Mouse (Mus musculus): Measurements from ENCODE around the gene Lmo3.
A peak's percentile ranks its signal among the peaks of the same experiment; 100 is the strongest.

The Lmo3 gene

DNA sequence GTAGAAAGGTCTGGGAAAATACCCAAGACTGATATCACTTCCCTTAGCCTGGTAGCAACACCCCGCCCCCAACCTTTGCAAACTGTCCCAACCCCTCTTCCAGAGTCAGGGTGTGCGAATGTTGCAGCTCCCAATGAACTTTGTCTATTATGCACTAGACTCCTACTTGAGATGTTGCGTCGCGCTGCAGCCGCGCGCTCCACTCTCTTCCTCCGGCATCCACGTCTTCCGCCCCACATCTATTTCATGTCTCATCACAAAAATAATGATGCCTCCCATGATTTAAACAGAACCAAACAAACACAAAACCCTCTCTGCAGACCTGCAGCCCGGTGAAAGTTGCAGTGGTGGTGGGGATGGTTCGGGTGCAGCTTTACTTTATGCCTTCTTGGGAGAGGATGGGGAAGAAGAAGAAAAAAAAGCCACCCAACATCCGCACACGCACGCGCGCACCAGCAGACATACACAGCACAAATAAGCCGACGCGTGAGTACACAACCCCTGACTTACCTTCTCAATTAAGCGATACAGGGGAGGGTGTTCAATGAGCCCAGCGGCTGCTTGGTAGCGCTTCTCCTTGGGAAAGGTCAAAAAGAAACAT is 159.7 kb downstream of the Lmo3 start:
- DNase-seq = no peak

DNA sequence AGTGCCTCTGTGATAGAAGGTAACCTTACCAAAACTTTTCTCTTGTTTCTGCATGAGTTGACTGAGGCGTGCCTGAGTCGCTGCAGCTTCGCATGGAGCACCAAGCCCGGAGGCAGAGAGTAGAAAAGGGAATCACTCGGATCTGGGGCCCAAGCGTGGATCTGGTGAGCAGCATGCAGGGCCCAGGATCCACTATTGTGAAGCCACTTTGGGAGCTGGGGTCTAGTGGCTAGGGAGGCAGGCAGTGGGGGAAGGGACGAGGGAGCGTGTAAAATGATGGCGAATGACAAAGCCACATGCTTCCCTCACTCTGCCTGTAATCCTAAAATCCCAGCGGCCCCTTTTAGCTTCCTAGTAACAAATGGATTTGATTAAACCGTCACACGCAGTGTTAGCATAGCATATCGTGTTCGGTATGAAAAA is 160.6 kb downstream of the Lmo3 start:
- DNase-seq = no peak

DNA sequence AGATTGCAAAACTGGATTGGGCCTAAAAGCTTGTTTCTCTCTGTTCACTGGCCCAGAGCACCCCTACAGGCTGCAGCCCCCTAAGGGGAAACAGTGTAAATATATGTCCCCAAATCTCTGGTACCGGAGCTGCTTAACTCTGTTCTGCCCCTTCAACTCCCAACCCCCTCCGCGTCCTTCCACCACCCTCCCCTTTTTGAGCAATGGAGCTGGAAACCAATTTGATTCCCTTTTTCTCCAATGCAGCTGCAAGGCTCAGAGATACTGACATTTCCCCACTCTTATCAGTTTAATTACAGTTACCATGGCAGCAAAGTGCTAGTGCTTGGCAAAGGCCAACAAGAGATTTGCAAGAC is 161.3 kb downstream of the Lmo3 start:
- no peak for DNase-seq

DNA sequence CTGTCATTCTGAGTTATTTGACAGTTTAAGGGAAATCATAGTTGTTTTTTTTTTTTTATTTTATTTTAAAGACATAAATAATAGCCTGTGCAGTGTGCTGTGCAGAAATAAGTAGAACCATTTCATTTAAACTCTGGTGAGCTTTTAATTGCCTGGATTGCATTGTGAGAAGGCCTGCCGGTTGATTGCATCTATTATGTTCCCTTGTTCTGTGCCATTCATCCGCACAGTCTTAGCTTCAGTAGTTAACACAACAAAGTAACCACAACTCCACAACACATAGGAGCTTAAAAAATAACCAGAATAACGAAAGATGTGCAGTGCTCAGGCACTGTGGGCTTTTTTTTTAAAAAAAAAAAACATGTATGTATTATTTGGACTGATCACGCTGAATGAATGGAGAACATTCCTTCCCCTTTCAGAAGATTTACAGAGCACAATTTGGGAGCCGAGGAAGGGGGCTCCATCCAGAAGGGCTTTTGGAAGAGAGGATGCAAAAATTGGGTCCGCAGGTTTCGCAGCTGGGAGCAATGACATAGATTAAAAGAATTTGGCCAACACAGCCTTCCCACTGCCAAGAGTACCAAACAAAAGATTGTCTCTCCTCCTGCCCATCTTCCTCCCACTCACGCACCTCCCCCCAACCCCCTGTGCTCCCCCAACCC is 161.8 kb downstream of the Lmo3 start:
- DNase-seq = no peak

DNA sequence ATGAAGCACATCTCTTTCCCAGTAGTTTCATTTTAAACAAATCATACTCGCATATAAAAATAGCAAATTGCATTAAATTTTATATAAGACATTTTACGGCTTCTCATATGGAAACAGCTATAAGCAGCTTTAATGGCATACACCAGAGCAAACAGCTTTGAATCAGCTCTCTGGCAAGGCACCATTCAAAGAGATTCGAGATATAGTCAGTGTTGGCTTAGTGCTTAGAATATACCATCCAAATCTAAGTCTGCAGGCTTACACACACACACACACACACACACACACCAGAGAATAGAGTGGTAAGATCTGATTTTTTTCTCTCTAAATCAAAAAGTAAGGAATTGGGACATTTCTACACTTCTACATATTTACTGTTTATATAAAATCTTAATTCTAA is 169.7 kb downstream of the Lmo3 start:
- DNase-seq = no peak

DNA sequence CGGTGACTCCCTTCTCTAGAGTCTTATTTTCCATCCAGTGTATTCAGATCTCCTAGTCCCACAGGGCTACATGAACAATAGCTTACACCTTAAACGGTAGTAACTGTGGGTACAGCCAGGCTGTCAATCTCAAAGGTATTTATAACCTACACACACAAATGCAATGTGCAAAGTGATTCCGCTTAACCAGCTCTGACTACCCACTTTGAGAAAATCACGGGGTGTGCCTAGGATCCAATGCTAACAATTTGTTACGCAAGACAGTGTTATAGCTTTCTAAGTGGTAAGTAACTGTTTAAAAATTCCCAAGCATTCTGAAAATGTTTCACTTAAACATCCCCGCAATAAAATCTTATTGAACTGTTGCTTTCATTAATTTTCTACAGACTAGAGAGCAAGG is 179.7 kb downstream of the Lmo3 start:
- DNase-seq = no peak

DNA sequence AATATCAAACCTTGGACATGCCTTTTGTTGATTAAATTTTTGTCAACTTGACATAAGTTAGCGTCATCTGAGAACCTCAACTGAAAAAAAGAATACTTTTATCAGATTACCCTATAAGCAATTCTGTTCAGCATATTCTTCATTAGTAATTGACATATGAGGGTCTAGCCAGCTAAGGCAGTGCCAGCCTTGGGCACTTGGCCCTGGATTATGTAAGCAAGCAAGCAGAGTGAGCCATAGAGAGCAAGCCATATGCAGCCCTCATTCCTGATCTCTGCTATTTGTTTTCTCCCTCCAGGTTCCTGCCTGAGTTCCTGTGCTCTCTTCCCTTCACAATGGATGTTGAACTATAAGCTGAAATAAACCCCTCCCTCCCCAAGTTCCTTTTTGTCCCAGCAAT is 182.9 kb downstream of the Lmo3 start:
- DNase-seq = no peak

DNA sequence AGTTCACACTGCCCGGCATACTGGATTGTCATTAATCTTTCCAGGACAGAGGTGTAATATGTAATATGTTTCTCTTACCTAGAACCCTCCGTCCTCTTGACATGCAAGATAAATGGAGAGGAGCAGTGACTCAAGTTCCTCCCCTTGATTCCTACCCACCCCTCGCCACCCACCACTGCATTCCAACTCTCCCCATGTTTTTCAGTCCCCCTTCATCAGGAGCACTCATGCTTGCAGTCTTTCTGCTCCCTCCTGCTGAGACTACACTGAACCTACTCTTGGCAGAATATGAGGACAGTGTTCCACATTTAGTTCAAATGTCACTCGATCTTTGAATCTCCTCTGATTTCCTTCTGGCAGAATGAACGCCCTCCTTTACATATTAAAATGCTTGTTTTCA is 190.7 kb downstream of the Lmo3 start:
- no peak for DNase-seq

DNA sequence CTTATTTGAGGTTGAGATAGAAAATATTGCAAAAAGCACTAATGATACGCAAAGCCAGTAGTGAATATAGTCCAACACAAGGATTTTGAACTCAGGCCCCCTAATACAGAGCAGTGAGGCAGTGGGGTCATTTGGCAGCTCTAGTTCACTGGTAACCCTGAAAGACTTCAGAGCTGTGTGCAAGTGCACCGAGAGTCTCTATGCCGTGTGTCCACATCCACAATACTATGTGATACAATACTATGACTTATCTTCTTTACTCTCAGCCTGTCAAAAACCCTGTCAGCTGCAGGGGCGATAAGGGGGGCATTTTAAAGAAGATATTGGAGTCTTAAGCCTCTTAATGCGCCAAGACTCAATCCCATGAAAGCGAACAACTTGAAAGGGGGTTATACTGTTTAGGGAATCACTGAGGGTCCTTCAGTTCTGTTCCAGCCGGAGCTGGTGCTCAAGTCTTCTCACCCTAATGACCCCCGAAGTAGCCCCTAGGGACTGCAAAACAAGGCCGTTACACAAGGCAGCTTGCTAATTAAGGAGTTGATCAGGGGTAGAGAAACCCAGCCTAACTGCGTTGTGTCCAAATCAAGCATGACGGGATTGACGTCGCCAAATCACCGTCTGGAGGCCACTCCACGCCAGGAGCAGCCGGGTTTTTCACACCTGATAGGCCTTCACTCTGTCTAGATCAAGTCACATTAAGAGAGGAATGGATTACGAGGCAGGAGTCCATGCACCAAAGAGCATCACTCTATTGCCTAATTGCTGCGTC is 193.4 kb downstream of the Lmo3 start:
- DNase-seq = no peak

DNA sequence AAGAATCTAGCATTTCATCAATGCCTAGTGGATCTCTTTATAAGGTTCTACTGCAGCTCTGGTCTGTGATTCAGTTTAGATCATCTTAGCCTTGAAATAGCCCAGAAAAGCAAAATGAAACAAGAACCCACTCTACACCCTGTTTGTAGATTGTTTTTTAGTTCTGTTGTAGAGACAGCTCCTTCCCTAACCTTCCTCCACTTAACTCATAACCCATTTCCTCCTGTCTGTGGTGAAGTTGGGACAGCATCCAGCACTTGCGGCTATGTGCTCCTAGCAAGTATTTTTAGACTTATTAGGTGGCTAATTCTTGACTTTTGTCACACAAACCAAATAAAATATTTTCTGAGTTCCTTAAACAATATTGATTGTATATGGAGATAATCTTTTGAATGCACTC is 198.6 kb downstream of the Lmo3 start:
- no peak for DNase-seq

DNA sequence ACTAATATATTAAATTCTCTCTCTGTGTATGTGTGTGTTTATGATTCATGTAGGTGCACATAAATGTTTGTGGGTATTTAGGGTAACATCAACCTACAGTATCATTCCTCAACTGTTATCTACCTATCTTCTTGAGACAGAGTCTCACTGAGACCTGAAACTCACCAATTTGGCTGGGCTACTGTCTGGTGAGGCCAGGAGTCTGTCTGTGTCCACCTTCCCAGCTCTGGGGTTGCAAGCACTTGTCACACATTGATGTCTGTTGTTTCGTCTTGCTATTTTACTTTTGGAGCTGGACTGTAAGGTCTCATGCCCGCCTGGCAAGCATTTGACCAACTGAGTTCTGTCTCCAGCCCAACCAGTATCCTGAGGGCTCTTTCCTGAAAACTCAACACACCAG is 210.6 kb downstream of the Lmo3 start:
- DNase-seq = no peak

DNA sequence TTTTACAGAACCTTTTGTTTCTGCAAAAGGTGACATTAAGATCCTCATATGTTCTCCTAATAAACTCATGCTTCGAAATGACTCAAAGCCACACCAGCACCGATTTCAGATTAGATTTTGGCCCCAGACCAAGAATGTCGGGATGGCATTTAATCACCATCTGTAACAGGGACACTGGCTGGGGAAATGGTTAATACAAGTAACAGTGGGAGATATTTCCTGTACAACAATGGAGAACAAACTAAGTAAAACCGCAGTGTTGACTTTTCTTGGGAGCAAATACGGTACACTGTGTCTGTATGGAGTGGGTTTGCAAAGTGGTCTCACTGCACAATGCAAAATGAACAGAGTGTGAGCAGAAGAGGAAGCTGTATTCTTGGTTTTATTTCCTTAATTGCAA is 217.7 kb downstream of the Lmo3 start:
- no peak for DNase-seq

DNA sequence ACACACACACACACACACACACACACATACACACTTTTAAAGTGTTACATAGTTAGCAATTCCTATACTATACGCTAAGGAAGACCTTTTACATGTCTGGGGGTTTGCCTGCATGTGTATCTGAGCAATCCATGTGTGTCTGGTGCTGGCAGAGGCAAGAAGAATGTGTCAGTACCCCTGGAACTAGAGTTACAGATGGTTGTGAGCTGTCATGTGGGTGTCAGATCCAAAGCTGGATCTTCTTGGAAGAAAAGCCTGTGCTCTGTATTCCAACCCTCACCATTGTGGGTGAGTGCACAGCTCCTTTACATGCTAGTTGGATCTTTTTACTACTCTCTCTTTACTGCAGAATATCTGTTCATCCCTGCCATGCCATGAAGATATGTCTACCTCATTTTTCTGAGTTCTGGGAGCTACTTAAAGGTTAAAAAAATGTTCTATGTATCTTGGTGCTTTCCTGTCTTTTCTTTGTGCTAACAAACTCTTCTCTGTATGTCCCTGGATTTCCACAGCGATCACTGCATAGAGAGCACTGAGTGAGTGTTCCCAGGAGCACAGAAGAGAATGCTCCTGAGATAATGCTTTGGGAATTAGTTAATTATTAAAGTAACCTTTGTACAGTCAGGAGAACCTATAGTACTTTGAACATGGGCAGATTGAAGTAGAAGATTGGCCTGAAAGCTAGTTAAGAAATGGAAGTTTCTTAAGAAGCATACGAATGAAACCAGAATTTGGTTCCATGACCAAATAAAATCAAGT is 231.0 kb downstream of the Lmo3 start:
- peak; percentile 11 for DNase-seq

DNA sequence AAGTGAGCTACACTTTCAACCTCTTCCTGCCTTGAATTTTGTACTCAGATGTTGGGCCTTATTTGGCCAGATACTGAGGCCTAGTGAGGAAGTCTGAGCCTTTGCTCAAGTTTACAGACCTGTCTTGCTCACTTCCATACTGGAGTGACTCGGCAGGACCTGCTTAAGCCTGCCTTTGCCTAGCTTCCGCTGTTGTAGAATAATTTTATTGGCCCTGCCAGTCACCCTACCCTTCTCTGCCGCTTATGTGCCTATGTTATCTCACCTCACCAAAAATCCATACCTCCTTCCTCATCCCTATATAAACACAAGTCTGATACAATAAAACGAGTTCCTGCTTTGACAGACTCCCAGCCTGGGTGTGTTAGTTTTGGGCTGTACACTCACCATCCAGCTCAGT is 235.2 kb downstream of the Lmo3 start:
- no peak for DNase-seq

DNA sequence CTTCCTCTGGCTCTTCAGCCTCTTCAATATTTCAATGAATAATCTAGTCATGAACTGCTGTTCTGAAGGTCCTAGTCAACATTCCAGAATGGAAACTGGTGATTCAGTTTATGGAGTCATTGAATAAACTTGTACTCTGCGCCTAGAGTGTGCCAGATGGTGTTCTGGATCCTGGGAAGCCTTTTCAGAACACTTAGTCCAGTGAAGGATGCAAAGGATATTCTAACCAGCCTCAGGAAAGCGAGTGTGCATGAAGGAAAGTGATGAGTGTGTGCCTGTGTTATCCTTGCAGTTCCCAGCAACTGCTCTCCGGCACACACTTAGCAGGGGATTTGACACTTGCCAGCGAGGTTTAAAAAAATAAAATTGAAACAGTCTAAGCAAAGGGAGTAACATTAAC is 245.9 kb downstream of the Lmo3 start:
- no peak for DNase-seq

DNA sequence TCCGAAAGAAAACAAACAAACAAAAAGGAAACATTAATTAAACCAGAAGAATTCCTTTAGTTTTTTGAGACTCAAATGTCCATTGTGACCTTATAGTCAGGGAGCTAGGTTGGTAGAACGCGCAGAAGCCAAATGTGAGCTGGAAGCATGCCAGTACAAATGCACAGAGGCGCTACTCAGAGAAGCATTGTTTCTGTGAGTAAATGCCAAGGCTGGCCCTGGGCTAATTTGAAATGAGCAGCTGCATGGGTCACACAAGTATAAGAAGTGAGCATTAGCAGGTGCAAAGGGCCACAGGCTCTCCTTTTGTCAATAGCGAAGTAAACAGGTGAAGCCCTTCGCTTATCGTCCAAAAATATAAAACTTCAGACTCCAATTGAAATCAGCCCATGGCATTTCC is 247.8 kb downstream of the Lmo3 start:
- no peak for DNase-seq

DNA sequence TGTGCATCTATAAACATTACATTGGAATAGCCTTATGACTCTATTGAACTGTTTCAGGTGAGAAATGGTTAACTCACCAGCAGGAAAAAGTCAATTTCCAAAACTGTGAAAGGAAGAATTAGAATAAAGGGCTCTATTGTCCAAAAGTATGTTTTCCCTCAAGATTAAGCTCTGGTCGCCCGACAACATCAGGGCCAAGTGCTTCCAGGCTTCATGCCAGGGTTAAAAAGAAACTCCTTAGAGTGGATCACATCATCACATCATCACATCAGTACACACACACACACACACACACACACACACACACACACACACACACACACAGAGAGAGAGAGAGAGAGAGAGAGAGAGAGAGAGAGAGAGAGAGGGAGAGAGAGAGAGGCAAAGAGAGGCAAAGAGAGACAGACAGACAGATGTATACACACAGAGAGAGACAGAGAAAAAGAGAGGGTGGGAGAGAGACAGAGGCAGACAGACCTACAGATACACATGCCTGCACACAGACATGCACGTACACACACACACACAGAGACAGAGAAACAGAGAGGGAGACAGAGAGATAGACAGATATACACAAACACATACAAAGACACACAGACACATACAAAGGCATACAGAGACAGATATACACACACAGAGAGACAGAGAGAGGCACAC is 255.9 kb downstream of the Lmo3 start:
- no peak for DNase-seq

DNA sequence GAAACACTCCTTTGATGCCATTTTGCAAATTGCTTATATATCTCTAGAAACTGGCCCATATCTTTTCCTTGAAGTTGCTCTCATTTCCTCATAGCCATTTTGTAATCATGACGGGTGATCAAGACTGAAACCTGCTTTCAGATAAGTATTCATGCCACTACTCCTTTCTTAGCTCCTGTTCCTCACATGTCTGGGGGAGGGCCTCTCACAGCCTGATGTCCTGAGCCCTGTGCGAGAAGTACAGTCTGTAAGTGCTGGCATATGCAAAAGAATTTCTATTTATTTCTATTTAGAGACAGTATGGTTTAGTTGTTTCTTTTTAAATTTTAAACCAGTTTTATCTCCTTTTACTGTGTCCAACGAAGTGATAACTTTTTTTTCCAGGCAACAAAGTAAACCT is 256.6 kb downstream of the Lmo3 start:
- DNase-seq = no peak

DNA sequence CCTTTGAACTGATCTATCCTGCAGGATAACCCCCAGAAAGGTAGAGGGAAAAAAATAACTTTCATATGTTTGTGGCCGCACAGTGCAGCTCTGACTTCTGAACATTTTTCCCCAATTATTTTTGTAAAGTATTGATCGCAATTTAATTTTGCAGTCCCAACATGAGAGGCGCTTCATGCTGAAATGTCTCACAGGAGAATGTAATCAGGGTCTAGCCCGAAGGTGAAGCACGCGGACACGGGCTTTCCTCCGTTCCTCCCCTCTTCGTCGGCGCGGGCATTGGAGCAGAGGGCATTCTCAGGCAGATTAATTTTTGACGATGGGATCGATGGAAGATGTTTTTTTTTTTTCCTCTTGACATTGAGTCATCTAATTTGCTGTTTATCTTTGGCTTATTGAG is 258.4 kb downstream of the Lmo3 start:
- no peak for DNase-seq

DNA sequence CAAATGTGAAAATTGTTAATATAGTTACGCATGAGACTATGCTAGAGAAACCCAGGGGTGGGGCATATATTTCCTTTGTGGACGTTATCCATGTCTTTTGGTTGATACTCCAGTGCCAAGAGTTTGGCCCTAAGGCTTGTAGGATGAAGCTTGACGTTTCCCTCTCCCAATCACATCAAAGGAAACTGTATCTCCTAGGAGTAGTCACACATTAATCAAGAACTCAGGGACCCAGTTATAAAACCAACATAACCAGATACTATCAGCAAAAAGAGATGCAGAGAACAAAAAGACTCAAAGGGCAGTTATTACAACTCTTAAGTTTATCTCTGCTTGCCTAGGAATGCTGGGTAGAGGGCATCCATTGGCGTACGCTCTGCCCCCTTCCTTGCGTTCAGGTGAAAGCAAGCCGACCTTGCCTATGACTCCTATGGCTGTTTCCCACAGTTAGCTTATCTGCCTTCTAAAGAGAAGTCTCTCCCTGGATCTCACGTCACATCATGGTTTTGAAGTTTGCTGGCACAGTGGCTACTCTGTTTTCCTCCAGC is 261.5 kb downstream of the Lmo3 start:
- DNase-seq = no peak

All from right cerebral cortex, postnatal 25 days (tissue).